ENCODE assay signal across 26 mouse cellular contexts in the genomic region with DNA sequence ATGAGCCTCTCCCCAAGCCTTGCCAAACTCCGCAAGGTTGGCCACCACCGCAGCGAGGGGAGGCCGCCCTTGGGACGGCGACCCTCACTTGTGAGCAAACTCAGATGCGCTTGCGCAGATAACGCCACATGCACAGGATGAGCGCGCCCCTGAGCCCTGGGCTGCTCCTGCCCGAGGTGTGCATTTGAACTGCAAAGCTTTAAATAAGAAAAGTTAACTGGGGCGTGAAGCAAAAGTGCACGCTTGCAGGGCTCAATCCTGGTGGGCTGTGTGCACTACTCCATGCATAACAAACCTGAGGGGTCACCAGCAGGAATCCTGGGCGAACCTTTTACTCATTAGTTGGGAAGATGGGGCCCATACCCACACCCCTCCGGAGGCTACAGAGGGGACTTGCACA. TPM values are rescaled to one million over a fixed set of nuclear protein-coding genes. Genes with fewer than 3 reads are reported as not detected.
"Had no signal": no experiment of that assay in that cellular context is flagged by ENCODE, and none has a peak within 500 bp of the region (broad histone marks: within the 10 kb centered on the region; RNA-seq: fewer than 3 reads in every experiment).

No protein-coding gene starts in this region.

- H3K27me3 ChIP-seq: midbrain, embryonic 12.5 days; midbrain, embryonic 15.5 days; neural tube, embryonic 13.5 days; neural tube, embryonic 15.5 days had no signal

- H3K4me1 ChIP-seq: midbrain, embryonic 10.5 days; midbrain, embryonic 12.5 days; midbrain, embryonic 15.5 days; neural tube, embryonic 13.5 days; neural tube, embryonic 15.5 days had no signal

- H3K27ac ChIP-seq: midbrain, embryonic 10.5 days; midbrain, embryonic 12.5 days; midbrain, embryonic 15.5 days; neural tube, embryonic 13.5 days; neural tube, embryonic 15.5 days had no signal

- H3K9ac ChIP-seq: lung, embryonic 14.5 days; midbrain, embryonic 12.5 days; midbrain, embryonic 15.5 days; neural tube, embryonic 13.5 days; neural tube, embryonic 15.5 days had no signal

- ATAC-seq: midbrain, embryonic 15.5 days had no signal

- H3K4me3 ChIP-seq: midbrain, embryonic 10.5 days; midbrain, embryonic 12.5 days; midbrain, embryonic 15.5 days; myocyte; neural tube, embryonic 13.5 days; neural tube, embryonic 15.5 days had no signal

- H3K9me3 ChIP-seq: midbrain, embryonic 15.5 days; neural tube, embryonic 13.5 days; neural tube, embryonic 15.5 days had no signal

- DNase-seq: lung, adult 18-20 months; lung, embryonic 14.5 days; lung, postnatal 10 days; lung, postnatal 4 days; retina, postnatal 1 day; right cerebral cortex, adult 18-20 months; right cerebral cortex, postnatal 25 days; right cerebral cortex, postnatal 4 days; spleen, adult 18-20 months; thymus, adult 18-20 months; thymus, postnatal 14 days; thymus, postnatal 36 days had no signal

- H3K4me2 ChIP-seq: lung, embryonic 14.5 days; midbrain, embryonic 12.5 days; midbrain, embryonic 15.5 days; neural tube, embryonic 13.5 days; neural tube, embryonic 15.5 days had no signal

- H3K36me3 ChIP-seq: midbrain, embryonic 10.5 days; midbrain, embryonic 12.5 days; midbrain, embryonic 15.5 days; neural tube, embryonic 13.5 days; neural tube, embryonic 15.5 days had no signal

RNA-seq across cellular contexts. Expression of gene 4930503E14Rik, which starts 35.0 kb away (rescaled TPM):
- total RNA-seq: megakaryocyte, adult 5-6 weeks; megakaryocyte-erythroid progenitor cell, adult 5-6 weeks had no signal
- polyA plus RNA-seq: lung, embryonic 14.5 days; lung, embryonic 16.5 days; midbrain, embryonic 10.5 days; midbrain, embryonic 12.5 days; midbrain, embryonic 15.5 days; myocyte; neural tube, embryonic 11.5 days; neural tube, embryonic 13.5 days; neural tube, embryonic 15.5 days; small intestine, adult 2 months; stomach, embryonic 14.5 days; stomach, embryonic 16.5 days; thymus, postnatal 0 days had no signal

RNA-seq across cellular contexts. Expression of gene Gm8220, which starts 37.3 kb away (rescaled TPM):
- total RNA-seq: megakaryocyte, adult 5-6 weeks; megakaryocyte-erythroid progenitor cell, adult 5-6 weeks had no signal
- polyA plus RNA-seq: lung, embryonic 14.5 days; lung, embryonic 16.5 days; midbrain, embryonic 10.5 days; midbrain, embryonic 12.5 days; midbrain, embryonic 15.5 days; myocyte; neural tube, embryonic 11.5 days; neural tube, embryonic 13.5 days; neural tube, embryonic 15.5 days; small intestine, adult 2 months; stomach, embryonic 14.5 days; stomach, embryonic 16.5 days; thymus, postnatal 0 days had no signal

RNA-seq across cellular contexts. Expression of gene Gm8212, which starts 50.6 kb away (rescaled TPM):
- total RNA-seq: megakaryocyte, adult 5-6 weeks; megakaryocyte-erythroid progenitor cell, adult 5-6 weeks had no signal
- polyA plus RNA-seq: lung, embryonic 14.5 days; lung, embryonic 16.5 days; midbrain, embryonic 10.5 days; midbrain, embryonic 12.5 days; myocyte; neural tube, embryonic 11.5 days; neural tube, embryonic 13.5 days; neural tube, embryonic 15.5 days; small intestine, adult 2 months; stomach, embryonic 14.5 days; stomach, embryonic 16.5 days; thymus, postnatal 0 days had no signal
